Mouse (Mus musculus): ENCODE measurements around the gene 1700001K19Rik.
A peak's percentile ranks its signal among the peaks of the same experiment; 100 is the strongest.
"Not testable (repeated sequence)": the region's sequence is repeated elsewhere in the genome, so short reads cannot be mapped to it uniquely, and the experiment has no call there.

The 1700001K19Rik gene

DNA sequence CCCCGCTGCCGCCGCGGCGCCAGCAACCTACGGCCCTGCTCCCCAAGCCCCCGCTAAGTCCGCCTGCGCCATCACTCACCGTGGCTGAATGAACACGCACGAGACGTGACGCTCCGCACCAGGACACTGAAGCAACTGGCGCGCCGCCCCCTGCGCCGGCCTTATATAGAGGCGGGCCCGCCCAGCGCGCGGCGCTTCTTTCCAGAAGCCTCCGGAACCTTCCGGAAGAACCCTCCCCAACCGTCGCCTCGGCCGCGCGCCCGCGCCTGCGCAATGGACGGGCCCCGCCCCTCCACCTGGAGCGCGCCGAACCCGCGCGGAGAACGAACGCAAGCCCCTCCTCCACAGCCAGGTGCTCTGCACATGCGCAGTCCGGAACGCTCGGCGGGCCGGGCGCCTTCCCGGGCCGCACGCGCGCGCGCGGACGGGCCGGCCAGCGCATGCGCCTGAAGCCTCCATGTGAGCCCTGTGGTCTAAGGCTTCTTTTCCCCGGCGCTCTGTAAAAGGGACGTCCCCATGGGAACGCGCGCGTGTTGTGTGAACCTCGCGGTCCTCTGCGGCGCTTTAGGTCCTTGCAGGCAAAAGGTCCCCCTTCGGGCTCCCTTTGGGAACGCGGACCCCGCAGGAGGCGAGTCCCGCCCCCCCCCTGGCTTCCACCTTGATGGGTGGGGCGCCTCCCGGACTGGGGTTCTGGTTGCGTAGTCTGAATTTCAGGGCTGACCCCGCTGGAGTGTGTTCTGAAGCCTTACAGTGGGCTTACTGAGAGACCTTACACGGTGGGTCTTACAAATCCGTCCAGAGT lies 14.0 kb upstream of the 1700001K19Rik start:
- DNase-seq (ENCODE audit: low spot score in 2 of 2): peak; percentile 99

DNA sequence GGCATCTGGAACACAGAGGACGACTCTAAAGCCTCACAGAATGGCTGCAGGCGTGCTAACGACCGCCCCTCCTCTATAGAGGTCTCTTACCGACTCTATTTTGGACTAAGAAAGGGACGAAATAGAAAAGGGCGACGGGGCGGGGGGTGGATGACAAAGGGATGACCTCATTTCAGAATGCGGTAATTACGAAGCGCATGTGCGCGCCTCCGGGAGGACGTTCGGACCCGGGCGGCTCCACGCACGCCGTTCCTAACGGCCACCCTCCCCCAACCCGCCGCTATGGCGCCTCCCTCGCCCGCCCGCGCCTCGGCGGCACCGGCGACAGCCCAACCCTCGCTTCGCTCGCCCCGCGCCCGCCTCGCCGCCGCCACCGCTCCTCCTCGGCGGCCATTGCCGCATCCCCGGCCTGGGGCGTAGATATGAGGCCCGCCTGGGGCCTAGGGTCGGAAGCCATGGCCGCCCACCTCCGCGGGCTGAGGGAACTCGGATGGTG lies 13.3 kb upstream of the 1700001K19Rik start:
- peak in 1 of 2 experiments; percentile 65 for DNase-seq (ENCODE audit: low spot score in 2 of 2)

DNA sequence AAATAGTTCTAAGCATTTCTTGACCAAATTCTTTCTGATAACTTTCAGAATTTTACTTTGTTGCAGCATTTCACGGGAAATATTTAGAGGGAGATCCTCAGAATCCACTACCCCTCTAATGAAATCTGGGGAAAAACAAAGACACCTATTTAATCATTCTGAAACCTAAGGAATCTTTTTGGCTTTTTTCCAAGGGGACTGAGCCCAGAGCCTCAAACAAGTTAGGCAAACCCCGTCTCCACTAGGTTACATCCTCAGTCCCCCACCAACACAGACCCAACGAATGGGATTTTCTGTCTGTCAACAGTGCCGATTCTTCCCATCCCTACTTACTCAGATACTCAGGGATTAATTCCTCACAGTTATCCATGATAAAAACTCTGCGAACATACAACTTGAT lies 11.0 kb upstream of the 1700001K19Rik start:
- DNase-seq (ENCODE audit: low spot score in 2 of 2): not testable (repeated sequence)

DNA sequence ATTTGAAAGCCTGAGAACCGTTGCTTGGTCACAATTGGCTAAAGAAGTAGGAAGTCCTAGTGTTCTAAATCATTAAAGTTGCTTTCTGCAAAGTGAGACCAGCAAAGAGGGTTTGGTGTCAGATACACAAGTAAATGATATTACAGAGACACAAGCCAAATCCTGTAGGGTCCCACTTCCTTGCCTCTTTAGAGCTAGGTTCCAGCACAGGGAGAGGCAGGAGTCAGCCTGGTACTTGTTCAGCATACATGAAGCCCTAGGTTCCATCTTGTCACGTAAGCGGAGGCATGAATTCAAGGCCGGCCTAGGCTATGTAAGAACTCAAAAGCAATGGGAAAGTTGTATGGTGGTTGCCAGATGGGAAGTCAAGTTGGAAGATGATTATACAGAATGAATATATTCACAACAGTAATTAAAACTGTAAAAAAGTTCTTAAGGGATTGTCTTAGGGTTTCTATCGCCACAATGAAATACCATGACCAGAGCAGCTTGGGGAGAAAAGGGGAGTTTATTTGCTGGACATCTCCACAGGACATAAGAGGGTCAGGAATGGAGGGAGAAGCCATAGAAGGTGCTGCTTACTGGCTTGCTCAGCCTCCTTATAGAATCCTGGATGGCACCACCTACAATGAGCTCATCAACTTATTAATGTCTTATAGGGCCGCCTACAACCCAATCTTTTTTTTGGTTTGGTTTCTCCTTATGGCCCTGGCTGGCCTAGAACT lies 7.7 kb upstream of the 1700001K19Rik start:
- no peak for DNase-seq (ENCODE audit: low spot score in 2 of 2)

DNA sequence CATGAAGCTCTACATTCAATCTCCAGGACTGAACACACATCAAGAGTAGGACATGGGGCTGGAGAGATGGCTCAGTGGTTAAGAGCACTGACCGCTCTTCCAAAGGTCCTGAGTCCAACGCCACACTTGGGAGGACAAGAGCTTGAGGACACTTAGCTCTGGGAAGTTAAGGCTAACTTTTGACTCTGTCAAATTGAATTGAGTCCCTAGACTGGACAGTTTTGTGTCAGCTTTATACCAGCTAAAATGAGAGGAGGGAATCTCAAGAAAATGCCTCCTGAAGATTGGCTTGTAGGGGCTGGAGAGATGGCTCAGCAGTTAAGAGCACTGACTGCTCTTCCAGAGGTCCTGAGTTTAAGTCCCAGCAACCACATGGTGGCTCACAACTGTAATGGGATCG lies 6.5 kb upstream of the 1700001K19Rik start:
- DNase-seq (ENCODE audit: low spot score in 2 of 2): not testable (repeated sequence)

DNA sequence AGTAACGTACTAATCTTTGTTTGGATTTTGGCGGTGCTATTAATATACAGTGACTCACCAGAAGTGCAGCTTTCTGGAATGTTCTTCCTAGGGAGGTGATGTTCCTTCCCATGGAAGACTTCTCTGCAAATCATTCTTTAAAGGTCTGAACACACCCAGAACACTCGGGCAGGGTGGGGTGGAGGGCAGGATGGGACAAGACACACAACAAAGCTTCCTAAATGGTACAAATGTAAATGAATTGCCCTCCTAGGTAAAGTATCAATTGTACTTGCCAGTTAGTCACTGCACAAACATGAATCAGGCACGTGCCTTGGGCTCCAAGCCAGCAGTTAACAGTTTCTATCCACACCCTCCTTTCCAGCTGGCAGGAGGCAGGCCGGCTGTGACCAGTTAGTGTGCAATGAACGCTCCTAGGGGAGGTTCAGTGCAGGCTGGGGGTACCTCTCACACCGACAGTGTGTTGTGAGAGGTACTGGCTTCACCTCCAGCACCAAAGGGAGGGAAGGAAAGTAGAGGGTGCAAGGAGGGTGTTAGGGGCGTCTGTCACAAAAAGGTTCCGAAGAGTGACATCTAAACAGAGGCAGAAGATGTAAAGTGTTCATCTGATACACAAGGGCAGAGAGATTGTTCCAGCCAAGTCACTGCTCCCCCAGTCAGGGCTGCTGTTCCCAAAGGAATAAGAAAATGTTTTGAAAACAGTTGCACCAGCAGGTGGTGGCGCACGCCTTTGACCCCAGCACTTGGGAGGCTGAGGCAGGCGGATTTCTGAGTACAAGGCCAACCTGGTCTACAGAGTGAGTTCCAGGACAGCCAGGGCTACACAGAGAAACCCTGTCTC lies 5.7 kb upstream of the 1700001K19Rik start:
- DNase-seq (ENCODE audit: low spot score in 2 of 2): peak; percentile 56 to 74

DNA sequence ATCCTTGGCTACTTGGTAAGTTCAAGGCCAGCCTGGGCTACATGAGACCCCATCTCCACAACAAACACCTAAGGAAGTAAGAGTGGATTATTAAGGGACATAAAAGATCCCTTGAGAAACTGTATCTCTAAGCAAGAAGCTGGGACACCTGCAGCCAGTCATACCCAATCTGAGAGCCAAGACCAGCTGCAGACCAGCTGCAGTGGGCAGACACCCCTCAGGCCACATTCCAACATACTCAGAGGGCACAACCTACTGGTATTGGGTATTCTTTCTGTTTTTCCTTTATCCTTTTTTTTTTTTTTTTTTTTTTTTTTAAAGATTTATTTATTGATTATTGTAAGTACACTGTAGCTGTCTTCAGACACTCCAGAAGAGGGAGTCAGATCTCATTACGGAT lies 1.2 kb upstream of the 1700001K19Rik start:
- no peak for DNase-seq (ENCODE audit: low spot score in 2 of 2)

DNA sequence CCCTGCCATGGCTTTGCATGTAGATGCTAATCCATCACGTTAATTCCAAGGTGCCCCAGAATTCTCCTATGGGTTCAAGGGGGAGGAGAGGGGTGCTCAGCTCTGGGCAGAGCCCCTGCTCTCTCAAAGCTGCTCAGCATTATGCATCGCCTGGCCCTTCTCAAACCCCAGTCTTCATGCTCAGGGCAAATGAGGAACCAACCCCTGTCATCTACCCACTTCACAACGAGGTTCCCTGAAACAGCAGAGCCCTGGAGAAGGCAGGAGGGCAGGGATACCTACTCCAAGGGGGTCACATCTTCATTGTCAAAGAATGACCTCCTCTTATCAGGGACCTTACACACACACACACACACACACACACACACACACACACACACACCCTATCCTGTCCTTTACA lies 541 bp downstream of the 1700001K19Rik start:
- no peak for DNase-seq (ENCODE audit: low spot score in 2 of 2)

DNA sequence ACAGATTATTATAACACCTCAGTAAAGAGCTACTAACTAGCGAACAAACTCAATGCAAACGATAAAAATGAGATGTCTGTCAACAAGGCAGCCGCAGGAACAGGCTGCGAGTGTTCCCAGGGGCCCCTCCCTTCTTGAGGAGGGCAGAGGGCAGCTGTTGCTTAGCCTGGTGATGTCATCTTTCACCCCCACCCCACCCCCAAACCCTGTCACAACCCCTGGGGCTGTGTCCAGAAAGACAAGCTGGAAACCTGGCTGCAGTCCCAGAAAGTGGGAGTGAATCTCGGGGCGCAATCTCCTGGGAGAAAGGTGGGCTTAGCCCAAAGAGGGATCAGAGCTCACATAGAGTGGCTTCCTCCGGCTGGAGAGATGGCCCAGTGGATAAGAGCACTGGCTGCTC lies 1.2 kb downstream of the 1700001K19Rik start:
- no peak for DNase-seq (ENCODE audit: low spot score in 2 of 2)

DNA sequence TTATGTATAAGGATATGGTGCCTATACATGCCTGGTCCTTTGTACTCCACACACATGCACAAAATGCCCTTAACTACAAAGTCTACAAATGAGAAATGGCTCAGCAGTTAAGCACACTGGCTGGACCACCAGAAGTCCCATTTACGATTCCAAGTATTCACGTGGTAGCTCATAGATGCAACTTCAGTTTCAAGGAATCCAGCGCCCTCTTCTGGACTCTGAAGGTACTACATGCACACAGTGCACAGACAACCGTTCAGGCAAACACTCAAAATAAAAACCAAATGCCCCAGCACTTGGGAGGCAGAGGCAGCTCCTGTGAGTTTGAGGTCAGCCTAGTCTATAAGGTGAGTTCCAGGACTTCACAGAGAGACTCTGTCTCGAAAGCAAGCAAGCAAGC lies 8.2 kb downstream of the 1700001K19Rik start:
- no peak for DNase-seq (ENCODE audit: low spot score in 2 of 2)

DNA sequence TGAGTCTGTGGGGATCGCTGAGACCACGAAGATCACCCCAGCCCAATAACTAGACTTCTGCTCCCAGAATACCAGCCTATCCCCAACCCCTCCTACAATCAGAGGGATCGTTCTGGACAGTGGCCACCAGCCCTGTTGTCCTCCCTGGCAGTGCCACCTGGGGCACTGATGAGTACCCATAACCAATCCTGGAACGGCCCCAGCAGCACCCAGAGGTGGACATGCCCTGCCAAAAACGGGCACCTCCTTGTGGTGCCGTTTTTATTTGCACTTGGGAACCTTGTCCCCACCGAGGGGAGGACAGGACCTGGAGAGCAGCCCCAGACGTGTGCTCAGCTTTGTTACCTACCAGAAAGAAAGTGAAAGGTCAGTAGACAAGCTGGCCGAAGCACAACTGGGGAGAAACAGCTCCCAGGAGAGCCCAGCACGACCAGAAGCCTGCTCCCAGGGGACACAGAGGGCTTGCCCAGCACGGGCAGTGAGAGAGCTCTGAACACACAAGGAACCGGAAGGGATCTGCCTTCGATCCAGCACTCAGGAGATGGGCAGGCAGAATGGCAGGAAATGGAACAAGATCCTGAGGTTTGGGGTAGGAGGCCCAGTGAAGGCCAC lies 14.8 kb downstream of the 1700001K19Rik start:
- no peak for DNase-seq (ENCODE audit: low spot score in 2 of 2)

DNA sequence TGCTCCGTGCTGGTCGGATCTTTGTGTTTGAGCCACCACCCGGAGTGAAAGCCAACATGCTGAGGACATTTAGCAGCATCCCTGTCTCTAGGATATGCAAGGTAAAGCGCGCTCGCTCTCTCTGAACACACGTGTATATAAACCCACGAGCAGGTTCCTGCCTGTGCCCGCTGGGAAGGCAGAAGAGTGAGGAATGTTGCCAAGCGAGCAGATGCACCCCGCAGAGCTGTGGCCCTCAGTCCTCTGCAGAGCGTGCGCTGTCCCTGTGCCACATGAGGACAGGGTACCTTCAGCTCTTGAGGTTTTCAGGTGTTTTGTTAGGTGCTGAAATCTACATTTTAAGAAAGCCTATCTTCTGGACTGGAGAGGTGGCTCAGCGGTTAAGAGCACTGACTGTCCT lies 20.7 kb downstream of the 1700001K19Rik start:
- no peak for DNase-seq (ENCODE audit: low spot score in 2 of 2)

DNA sequence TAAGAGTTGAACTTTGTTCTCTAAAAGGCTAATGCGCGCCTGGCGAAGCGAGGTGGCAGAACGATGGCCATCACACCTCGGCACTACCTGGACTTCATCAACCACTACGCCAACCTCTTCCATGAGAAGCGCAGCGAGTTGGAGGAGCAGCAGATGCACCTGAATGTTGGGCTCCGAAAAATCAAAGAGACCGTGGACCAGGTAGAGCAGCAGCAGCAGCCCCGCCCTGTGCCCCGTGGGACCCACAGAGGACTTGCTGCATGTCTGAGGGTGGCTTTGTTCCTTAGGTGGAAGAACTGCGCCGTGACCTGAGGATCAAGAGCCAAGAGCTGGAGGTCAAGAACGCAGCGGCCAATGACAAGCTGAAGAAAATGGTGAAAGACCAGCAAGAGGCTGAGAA lies 31.0 kb downstream of the 1700001K19Rik start:
- DNase-seq (ENCODE audit: low spot score in 2 of 2): no peak

DNA sequence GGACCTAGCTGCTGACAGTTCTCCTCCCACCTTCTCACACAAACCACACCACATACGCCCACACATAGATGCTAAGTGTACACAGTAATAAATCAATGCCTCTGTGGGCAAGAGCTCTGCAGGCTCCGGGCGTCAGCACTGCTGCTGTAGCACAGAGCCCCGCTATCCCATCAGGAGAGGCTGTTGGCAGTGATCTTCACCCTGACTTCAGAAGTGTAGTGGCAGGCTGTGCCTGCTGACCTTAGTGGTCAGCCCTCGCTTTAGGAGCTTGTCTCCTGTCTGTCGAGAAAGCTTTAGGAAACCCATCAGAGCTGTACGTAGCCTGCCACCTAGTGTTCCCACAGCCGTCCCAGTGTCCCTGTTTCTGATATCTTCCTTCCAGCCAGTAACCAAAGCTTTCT lies 32.2 kb downstream of the 1700001K19Rik start:
- no peak for DNase-seq (ENCODE audit: low spot score in 2 of 2)

DNA sequence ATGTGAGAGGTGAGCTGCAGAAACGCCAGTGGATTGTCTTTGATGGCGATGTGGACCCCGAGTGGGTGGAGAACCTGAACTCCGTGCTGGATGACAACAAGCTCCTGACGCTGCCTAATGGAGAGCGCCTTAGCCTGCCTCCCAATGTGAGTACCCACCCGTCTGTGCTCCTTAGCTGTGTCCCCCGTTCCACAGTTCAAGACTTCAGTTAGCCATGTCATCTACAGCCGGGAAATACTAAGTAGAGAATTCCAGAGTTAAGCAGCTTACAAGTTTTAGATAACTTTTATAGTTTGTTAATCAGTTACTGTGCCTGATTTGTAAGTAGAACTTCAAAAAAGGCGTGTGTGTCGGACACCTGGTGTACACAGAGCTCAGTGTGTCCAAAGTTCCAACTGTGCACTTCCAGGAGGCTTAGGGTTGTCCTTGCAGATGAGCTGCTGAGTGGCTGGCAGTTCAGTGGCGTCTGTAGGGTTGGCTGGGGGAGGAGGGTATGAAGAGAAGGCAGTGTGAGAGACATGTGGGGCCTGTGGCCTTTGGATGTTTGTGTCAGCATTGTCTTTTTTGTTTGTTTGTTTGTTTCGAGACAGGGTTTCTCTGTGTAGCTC lies 44.8 kb downstream of the 1700001K19Rik start:
- no peak for DNase-seq (ENCODE audit: low spot score in 2 of 2)

DNA sequence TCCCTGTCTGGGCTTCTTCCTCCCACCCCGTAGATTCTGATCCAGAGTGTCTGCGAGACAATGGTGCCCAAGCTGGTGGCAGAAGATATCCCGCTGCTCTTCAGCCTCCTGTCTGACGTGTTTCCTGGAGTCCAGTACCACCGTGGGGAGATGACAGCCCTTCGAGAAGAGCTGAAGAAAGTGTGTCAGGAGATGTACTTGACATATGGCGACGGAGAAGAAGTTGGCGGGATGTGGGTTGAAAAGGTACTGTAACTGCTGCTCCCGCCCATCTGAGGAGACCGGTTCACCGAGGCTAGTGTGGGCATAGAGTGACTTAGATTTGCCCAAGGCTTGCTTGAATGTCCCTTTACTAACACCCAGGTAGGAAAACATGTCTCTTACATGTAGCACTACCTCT lies 46.1 kb downstream of the 1700001K19Rik start:
- DNase-seq (ENCODE audit: low spot score in 2 of 2): no peak

DNA sequence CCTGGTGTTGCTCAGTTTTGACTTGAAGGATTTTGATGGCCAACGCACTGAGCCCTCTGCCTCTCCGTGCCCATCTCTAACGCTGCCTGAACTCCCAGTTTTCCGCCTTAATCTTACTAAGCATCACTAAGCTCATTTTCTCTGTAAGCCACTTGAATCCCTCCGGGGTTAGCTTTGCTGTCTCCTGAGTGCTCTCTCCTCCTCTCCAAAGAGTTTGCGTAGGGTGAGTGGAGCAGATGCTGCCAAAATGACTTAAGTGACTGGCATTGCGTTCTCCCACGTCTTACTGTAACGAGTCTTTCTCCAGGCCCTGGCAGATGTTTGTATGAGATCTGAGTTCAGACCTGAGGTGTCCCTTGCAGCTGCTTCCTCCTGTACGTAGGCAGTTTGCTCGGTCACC lies 52.4 kb downstream of the 1700001K19Rik start:
- DNase-seq (ENCODE audit: low spot score in 2 of 2): no peak
